Comparison of ENCODE assay signal across 7 mouse cellular contexts in genomic region chr13:65259239-65259638, GRCm38 (mm10). TPM values are rescaled to one million over a fixed set of nuclear protein-coding genes. Genes with fewer than 3 reads are reported as not detected.
DNase-seq lines count a peak whose midpoint lies in the region; ATAC-seq lines count a peak whose summit lies in the region.

Gene Gm10775 (plus strand): TSS chr13:65259539.

- H3K9me3 ChIP-seq in lung, embryonic 15.5 days: peaks cover 15% of the 10 kb centered on the region; the same call in 1 of the 2 replicates
- peaks cover 64% of the 10 kb centered on the region for H3K9me3 ChIP-seq in forebrain, embryonic 12.5 days
- peaks cover 86% of the 10 kb centered on the region for H3K9me3 ChIP-seq in limb, embryonic 12.5 days
- peaks cover 43% of the 10 kb centered on the region for H3K9me3 ChIP-seq in stomach, embryonic 14.5 days (ENCODE audit: control insufficient read depth, low read depth, low read length)

- no peak for DNase-seq in lung, postnatal 10 days
- no peak for DNase-seq in thymus, postnatal 25 days
- no peak for DNase-seq in layer of hippocampus, adult 18-20 months (ENCODE audit: low spot score in 2 of 2)

- peaks cover 14% of the 10 kb centered on the region for H3K36me3 ChIP-seq in lung, embryonic 15.5 days
- H3K36me3 ChIP-seq in forebrain, embryonic 12.5 days (replicated peaks): peaks cover 38% of the 10 kb centered on the region
- H3K36me3 ChIP-seq in limb, embryonic 12.5 days: peaks cover 54% of the 10 kb centered on the region
- no peaks in the 10 kb centered on the region; the same call in 1 of the 2 replicates for H3K36me3 ChIP-seq in stomach, embryonic 14.5 days (ENCODE audit: control insufficient read depth, insufficient read depth, low read length)

- H3K27me3 ChIP-seq in lung, embryonic 15.5 days: no peaks in the 10 kb centered on the region
- peaks cover 14% of the 10 kb centered on the region; the same call in 1 of the 2 replicates for H3K27me3 ChIP-seq in forebrain, embryonic 12.5 days
- peaks cover 21% of the 10 kb centered on the region for H3K27me3 ChIP-seq in limb, embryonic 12.5 days
- no peaks in the 10 kb centered on the region for H3K27me3 ChIP-seq in stomach, embryonic 14.5 days (ENCODE audit: control insufficient read depth, insufficient read depth, low read length)

- ATAC-seq in lung, embryonic 15.5 days (ENCODE audit: borderline replicate concordance, extremely low read depth, low FRiP score, low TSS enrichment): no peak
- no peak for ATAC-seq in forebrain, embryonic 12.5 days (ENCODE audit: low FRiP score)
- ATAC-seq in limb, embryonic 12.5 days (ENCODE audit: insufficient number of reproducible peaks, insufficient read depth, low FRiP score, low TSS enrichment, low read depth): no peak
- ATAC-seq in stomach, embryonic 14.5 days (ENCODE audit: insufficient number of reproducible peaks, insufficient read depth, low FRiP score, low read depth): no peak

- H3K4me1 ChIP-seq in lung, embryonic 15.5 days: no peaks in the 10 kb centered on the region
- no peaks in the 10 kb centered on the region for H3K4me1 ChIP-seq in forebrain, embryonic 12.5 days
- no peaks in the 10 kb centered on the region for H3K4me1 ChIP-seq in limb, embryonic 12.5 days (replicated peaks)
- no peaks in the 10 kb centered on the region for H3K4me1 ChIP-seq in stomach, embryonic 14.5 days (ENCODE audit: control insufficient read depth, insufficient read depth, low read length)

- H3K4me3 ChIP-seq in lung, embryonic 15.5 days: no peak within 1 kb of the TSS
- H3K4me3 ChIP-seq in forebrain, embryonic 12.5 days (replicated peaks): peak within 1 kb of the TSS; percentile 23
- H3K4me3 ChIP-seq in limb, embryonic 12.5 days (replicated peaks): peak within 1 kb of the TSS; percentile 6; the same call in 1 of the 2 replicates
- no peak within 1 kb of the TSS for H3K4me3 ChIP-seq in stomach, embryonic 14.5 days (ENCODE audit: low read depth, low read length)

- no peak within 1 kb of the TSS for H3K27ac ChIP-seq in lung, embryonic 15.5 days
- no peak within 1 kb of the TSS for H3K27ac ChIP-seq in forebrain, embryonic 12.5 days
- H3K27ac ChIP-seq in limb, embryonic 12.5 days: no peak within 1 kb of the TSS
- no peak within 1 kb of the TSS for H3K27ac ChIP-seq in stomach, embryonic 14.5 days (ENCODE audit: low read length)

- H3K4me2 ChIP-seq in lung, embryonic 15.5 days: peak within 1 kb of the TSS; percentile 33; the same call in 1 of the 2 replicates
- peak within 1 kb of the TSS; percentile 40 for H3K4me2 ChIP-seq in forebrain, embryonic 12.5 days
- H3K4me2 ChIP-seq in limb, embryonic 12.5 days: peak within 1 kb of the TSS; percentile 35; the same call in 1 of the 2 replicates
- peak within 1 kb of the TSS; percentile 3; the same call in 1 of the 2 replicates for H3K4me2 ChIP-seq in stomach, embryonic 14.5 days (replicated peaks; ENCODE audit: low read depth, low read length)

- no peak within 1 kb of the TSS for H3K9ac ChIP-seq in lung, embryonic 15.5 days
- no peak within 1 kb of the TSS for H3K9ac ChIP-seq in forebrain, embryonic 12.5 days
- H3K9ac ChIP-seq in limb, embryonic 12.5 days (replicated peaks): no peak within 1 kb of the TSS
- no peak within 1 kb of the TSS for H3K9ac ChIP-seq in stomach, embryonic 14.5 days (replicated peaks; ENCODE audit: low read depth, low read length)

- 31% methylated on average over 28 of the region's 29 CpGs for WGBS in lung, embryonic 15.5 days
- 49% methylated on average over 29 of the region's 29 CpGs for WGBS in forebrain, embryonic 12.5 days
- 44% methylated on average over 29 of the region's 29 CpGs for WGBS in limb, embryonic 12.5 days
- 33% methylated on average over 29 of the region's 29 CpGs for WGBS in stomach, embryonic 14.5 days

RNA-seq across cellular contexts. Expression of gene Gm10775, which starts in this region (rescaled TPM):
- not detected in 2 replicates for polyA plus RNA-seq in lung, embryonic 15.5 days (2015; fragmentation: Nextera tagmentation; extraction: Ambion mirVana)
- polyA plus RNA-seq in forebrain, embryonic 12.5 days (2016; fragmentation: Nextera tagmentation; extraction: Ambion mirVana): not detected in 2 replicates
- polyA plus RNA-seq in limb, embryonic 12.5 days (2016; fragmentation: Nextera tagmentation; extraction: Ambion mirVana): not detected in 2 replicates
- not detected in 2 replicates for polyA plus RNA-seq in stomach, embryonic 14.5 days (2014; fragmentation: Nextera tagmentation; extraction: Ambion mirVana)
- total RNA-seq in layer of hippocampus, adult 18-20 months (2021): under 1 TPM in 1 of 2 experiments, not detected in 1; 0.27 TPM

Comparison
In these comparisons a context has a peak if more than half of its experiments do, and no peak if none do; other contexts are left out.
1. H3K4me3 ChIP-seq: peak in forebrain, embryonic 12.5 days (single experiment) and limb, embryonic 12.5 days (single experiment); none in lung, embryonic 15.5 days (single experiment) and stomach, embryonic 14.5 days (single experiment).
2. Peak in every context shown above with its lines, with median percentiles within 50 percentile points of each other: H3K4me2 ChIP-seq.